Mouse (Mus musculus): ENCODE measurements around the gene Hist1h2ao. TPM values are rescaled to one million over a fixed set of nuclear protein-coding genes. Genes with fewer than 3 reads are reported as not detected.
"Not testable (repeated sequence)": the region's sequence is repeated elsewhere in the genome, so short reads cannot be mapped to it uniquely, and the experiment has no call there.

The Hist1h2ao gene
- polyA plus RNA-seq (2011; ENCODE audit: insufficient read depth, insufficient read length, low replicate concordance, missing spikeins) = 5.1 TPM in 1 of 2 replicates, not detected in the other

- WGBS = no CpG with 5 or more reads among the region's 23 CpGs
- not testable (repeated sequence) for H3K27ac ChIP-seq (ENCODE audit: control insufficient read depth, insufficient read depth, low read depth, low read length, poor library complexity); H3K4me1 ChIP-seq (ENCODE audit: control insufficient read depth, insufficient read depth, low read length); H3K4me3 ChIP-seq (replicated peaks; ENCODE audit: control insufficient read depth, low read depth, low read length)
These were observed at the start of gene Hist1h2ao, which contains the start of gene Hist1h2bq for GRCm38 (mm10) chr13:21810073-21810472. Gene Hist1h2ao, plus strand, starts transcription at chr13:21810465. Gene Hist1h2bq, minus strand, starts transcription at chr13:21810197.

GRCm38 (mm10) chr13:21778814-21779766 is 31.2 kb upstream of the Hist1h2ao start:
- Histone ChIP-seq H3K27ac (ENCODE audit: control insufficient read depth, insufficient read depth, low read depth, low read length, poor library complexity) (peak overlapping the region; percentile 99), H3K4me1 (ENCODE audit: control insufficient read depth, insufficient read depth, low read length) (peaks cover 3% of the 10 kb centered on the region; the same call in 1 of the 2 replicates), H3K4me3 (replicated peaks; ENCODE audit: control insufficient read depth, low read depth, low read length) (peak overlapping the region; percentile 91)
- 2% methylated on average over 33 of the region's 33 CpGs for WGBS
- no peak for TF ChIP-seq POLR2A (IDR thresholded peaks at IDR 0.05; ENCODE audit: borderline replicate concordance, control insufficient read depth, low read depth, low read length)
- no peak for TF ChIP-seq CTCF (IDR thresholded peaks at IDR 0.05; ENCODE audit: control insufficient read depth, insufficient read depth, low read length)

GRCm38 (mm10) chr13:21779767-21780731 is 30.2 kb upstream of the Hist1h2ao start, which contains the start of gene Hist1h1b:
Gene Hist1h1b, minus strand, starts transcription at chr13:21780625.
- H3K4me3 ChIP-seq (replicated peaks; ENCODE audit: control insufficient read depth, low read depth, low read length) = peak within 1 kb of the TSS; percentile 91
- peaks cover 4% of the 10 kb centered on the region; the same call in 1 of the 2 replicates for H3K4me1 ChIP-seq (ENCODE audit: control insufficient read depth, insufficient read depth, low read length)
- H3K27ac ChIP-seq (ENCODE audit: control insufficient read depth, insufficient read depth, low read depth, low read length, poor library complexity) = peak within 1 kb of the TSS; percentile 99
- TF ChIP-seq CTCF (IDR thresholded peaks at IDR 0.05; ENCODE audit: control insufficient read depth, insufficient read depth, low read length) = no peak
- TF ChIP-seq POLR2A (IDR thresholded peaks at IDR 0.05; ENCODE audit: borderline replicate concordance, control insufficient read depth, low read depth, low read length) = peak; percentile 100
- under 1% methylated on average over 44 of the region's 44 CpGs for WGBS

DNA sequence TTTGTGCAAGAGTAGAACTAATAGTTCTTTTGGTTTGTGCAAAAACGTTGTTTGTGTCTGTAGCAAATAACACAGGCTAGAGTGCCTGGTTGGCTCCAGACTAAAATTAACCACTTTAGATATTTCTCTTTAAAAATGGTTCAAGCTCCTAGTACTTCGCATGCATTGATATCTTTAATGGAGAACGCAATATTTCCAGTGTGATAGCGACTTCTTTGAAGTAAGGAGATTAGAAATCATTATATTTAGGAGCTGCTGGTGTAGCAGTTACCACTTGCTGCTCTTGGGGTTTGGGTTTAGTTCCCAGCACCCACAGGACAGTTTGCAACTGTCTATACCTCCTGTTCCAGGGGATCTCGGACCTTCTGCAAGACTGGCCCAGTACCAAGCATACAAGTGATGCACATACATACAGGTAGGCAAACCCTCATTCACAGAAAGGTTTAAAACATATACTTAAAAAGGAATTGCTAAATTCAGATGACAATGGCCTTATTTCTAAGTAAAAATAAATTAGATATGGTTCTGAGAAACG is 29.2 kb upstream of the Hist1h2ao start:
- WGBS = 47% methylated on average over 6 of the region's 6 CpGs
- TF ChIP-seq CTCF (IDR thresholded peaks at IDR 0.05; ENCODE audit: control insufficient read depth, insufficient read depth, low read length) = no peak
- no peak for TF ChIP-seq POLR2A (IDR thresholded peaks at IDR 0.05; ENCODE audit: borderline replicate concordance, control insufficient read depth, low read depth, low read length)
- no peak overlapping the region for H3K4me3 ChIP-seq (replicated peaks; ENCODE audit: control insufficient read depth, low read depth, low read length)
- H3K4me1 ChIP-seq (ENCODE audit: control insufficient read depth, insufficient read depth, low read length) = peaks cover 4% of the 10 kb centered on the region; the same call in 1 of the 2 replicates
- peak overlapping the region; percentile 72; the same call in 1 of the 2 replicates for H3K27ac ChIP-seq (ENCODE audit: control insufficient read depth, insufficient read depth, low read depth, low read length, poor library complexity)

- no peak overlapping the region for H3K27ac ChIP-seq (ENCODE audit: control insufficient read depth, insufficient read depth, low read depth, low read length, poor library complexity)
- H3K4me3 ChIP-seq (replicated peaks; ENCODE audit: control insufficient read depth, low read depth, low read length) = no peak overlapping the region
- TF ChIP-seq POLR2A (IDR thresholded peaks at IDR 0.05; ENCODE audit: borderline replicate concordance, control insufficient read depth, low read depth, low read length) (no peak), CTCF (IDR thresholded peaks at IDR 0.05; ENCODE audit: control insufficient read depth, insufficient read depth, low read length) (no peak)
- WGBS = 84% methylated on average over 1 of the region's 1 CpGs
- peaks cover 4% of the 10 kb centered on the region; the same call in 1 of the 2 replicates for H3K4me1 ChIP-seq (ENCODE audit: control insufficient read depth, insufficient read depth, low read length)
These were observed 28.6 kb upstream of the Hist1h2ao start for GRCm38 (mm10) chr13:21781639-21782038.

DNA sequence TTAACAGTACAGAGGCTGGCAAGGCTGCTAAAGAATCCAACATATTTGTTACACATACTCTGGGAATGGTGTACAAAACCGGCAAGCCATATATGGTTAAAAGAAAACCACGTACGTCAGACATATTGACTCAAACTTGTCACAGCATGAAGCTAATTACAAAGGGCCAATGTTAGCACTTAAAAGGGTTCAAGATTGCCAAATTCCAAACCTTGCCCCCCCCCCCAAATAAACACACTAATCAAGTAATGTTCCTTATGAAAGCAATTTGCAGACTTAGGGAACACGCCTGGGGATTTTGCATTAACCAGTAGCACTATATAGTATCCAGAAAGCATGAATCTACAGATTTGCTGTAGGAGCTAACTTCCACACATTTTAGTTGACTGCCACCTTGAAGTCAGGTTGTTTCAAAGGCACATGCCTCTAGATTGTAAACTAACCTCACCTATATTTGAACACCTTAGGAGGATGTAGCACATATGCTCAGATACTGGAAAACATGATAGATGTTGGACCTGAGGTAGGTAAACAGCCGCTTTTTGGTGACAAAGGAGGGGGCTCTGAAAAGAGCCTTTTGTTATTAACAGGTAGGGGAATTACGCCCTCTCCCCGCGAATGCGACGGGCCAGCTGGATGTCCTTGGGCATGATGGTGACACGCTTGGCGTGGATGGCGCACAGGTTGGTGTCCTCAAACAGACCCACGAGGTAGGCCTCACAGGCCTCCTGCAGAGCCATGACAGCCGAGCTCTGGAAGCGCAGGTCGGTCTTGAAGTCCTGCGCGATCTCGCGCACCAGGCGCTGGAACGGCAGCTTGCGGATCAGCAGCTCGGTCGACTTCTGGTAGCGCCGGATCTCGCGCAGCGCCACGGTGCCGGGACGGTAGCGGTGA is 27.7 kb upstream of the Hist1h2ao start:
- H3K4me3 ChIP-seq (replicated peaks; ENCODE audit: control insufficient read depth, low read depth, low read length) = peak overlapping the region; percentile 63
- H3K27ac ChIP-seq (ENCODE audit: control insufficient read depth, insufficient read depth, low read depth, low read length, poor library complexity) = peak overlapping the region; percentile 98
- WGBS = under 1% methylated on average over 14 of the region's 35 CpGs
- H3K4me1 ChIP-seq (ENCODE audit: control insufficient read depth, insufficient read depth, low read length) = not testable (repeated sequence)
- TF ChIP-seq POLR2A (IDR thresholded peaks at IDR 0.05; ENCODE audit: borderline replicate concordance, control insufficient read depth, low read depth, low read length) = peak; percentile 97; the same call in 1 of the 2 replicates

GRCm38 (mm10) chr13:21783255-21783617 is 27.0 kb upstream of the Hist1h2ao start, which contains the start of gene Hist1h3i:
Gene Hist1h3i, minus strand, starts transcription at chr13:21783370.
- 0% methylated on average over 20 of the region's 20 CpGs for WGBS
- TF ChIP-seq POLR2A (IDR thresholded peaks at IDR 0.05; ENCODE audit: borderline replicate concordance, control insufficient read depth, low read depth, low read length) = no peak
- TF ChIP-seq CTCF (IDR thresholded peaks at IDR 0.05; ENCODE audit: control insufficient read depth, insufficient read depth, low read length) = no peak
- Histone ChIP-seq H3K4me3 (replicated peaks; ENCODE audit: control insufficient read depth, low read depth, low read length) (peak within 1 kb of the TSS; percentile 63), H3K27ac (ENCODE audit: control insufficient read depth, insufficient read depth, low read depth, low read length, poor library complexity) (peak within 1 kb of the TSS; percentile 98), H3K4me1 (ENCODE audit: control insufficient read depth, insufficient read depth, low read length) (peaks cover 3% of the 10 kb centered on the region; the same call in 1 of the 2 replicates)

All from bone marrow, adult 2 months (tissue).